Mouse (Mus musculus): ENCODE results near the gene Abcd3. TPM values are rescaled to one million over a fixed set of nuclear protein-coding genes. Genes with fewer than 3 reads are reported as not detected.
"Not testable (repeated sequence)": the region's sequence is repeated elsewhere in the genome, so short reads cannot be mapped to it uniquely, and the experiment has no call there.

Abcd3 gene
- total RNA-seq, 2 experiments from 2014 or later: 31.1 to 37.0 TPM

DNA sequence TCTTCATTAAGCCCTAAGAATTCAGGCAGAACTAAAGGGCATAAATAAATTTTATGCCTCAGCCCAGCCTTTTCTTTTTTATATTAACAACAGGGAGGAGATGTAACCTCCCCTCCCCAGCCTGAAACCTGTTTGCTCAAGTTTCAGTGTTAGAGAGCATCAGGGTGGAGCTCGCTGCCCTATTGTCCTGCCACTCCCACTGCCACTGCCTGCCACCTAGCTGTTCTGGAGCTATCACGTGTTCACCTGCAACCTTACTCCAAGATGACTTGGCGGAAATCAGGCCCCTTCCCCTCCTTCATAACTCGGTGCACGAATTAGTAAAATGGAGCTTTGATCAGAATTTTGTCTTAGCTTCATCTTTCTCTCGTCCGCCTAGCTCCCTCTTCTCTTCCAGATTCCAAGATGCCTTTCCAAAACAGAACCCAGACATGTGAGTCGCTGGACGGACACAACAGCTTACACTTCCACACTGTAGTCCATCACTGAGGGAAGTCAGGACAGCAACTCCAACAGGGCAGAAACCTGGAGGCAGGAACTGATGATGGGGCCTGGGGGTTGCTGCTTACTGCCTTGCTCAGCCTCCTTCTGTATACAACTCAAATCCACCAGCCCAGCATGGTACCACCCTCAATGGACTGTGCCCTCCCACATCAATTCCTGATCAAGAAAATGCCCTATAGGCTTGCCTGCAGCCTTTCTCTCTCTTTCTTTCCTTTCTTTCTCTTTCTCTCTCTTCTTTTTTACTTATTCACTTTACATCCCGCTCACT, 60.6 kb downstream of the Abcd3 start:
- intact Hi-C loops (cut with DNase I; ENCODE audit: low total_unique reads); DNase-seq: not testable (repeated sequence)

GRCm38 (mm10) chr3:121741186-121741848, 73.8 kb downstream of the Abcd3 start:
- intact Hi-C loops (cut with DNase I; ENCODE audit: low total_unique reads); DNase-seq: not testable (repeated sequence)

GRCm38 (mm10) chr3:121739489-121740213, 75.5 kb downstream of the Abcd3 start:
- DNase-seq: no peak

GRCm38 (mm10) chr3:121738742-121739342, 76.3 kb downstream of the Abcd3 start:
- intact Hi-C loops (cut with DNase I; ENCODE audit: low total_unique reads): loop anchor here (5.0 to 10.0 kb wide), 2 partner anchors 202 to 424 kb away; no protein-coding TSS in a partner anchor
- no peak for DNase-seq

More at GRCm38 (mm10) chr3:121739489-121740213, 75.5 kb downstream of the Abcd3 start:
- intact Hi-C loops (cut with DNase I; ENCODE audit: low total_unique reads): loop anchor here (5.0 to 10.0 kb wide), 2 partner anchors 202 to 425 kb away; no protein-coding TSS in a partner anchor

DNA sequence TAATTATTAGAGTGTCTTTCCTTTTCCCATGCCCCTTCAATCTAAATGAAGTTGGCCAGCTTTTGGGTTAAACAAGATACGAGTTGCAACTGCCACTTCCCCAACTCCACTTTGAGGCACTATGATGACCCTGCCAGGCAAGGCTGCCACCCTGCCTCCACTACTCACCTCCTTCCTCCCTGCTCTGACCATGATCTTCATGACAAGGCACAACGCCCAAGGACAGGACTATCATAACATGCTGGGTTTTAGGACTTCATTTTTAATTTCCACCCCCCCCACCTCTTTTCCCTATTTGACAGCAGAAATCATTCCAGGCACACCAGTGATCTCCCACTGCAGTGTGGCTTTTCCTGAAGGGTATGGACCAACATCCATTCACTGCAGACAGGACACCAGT, 77.2 kb downstream of the Abcd3 start:
- DNase-seq: no peak
- intact Hi-C loops (cut with DNase I; ENCODE audit: low total_unique reads): loop anchor here (5.0 to 10.0 kb wide), 2 partner anchors 201 to 423 kb away; no protein-coding TSS in a partner anchor

GRCm38 (mm10) chr3:121737453-121737852, 77.6 kb downstream of the Abcd3 start:
- intact Hi-C loops (cut with DNase I; ENCODE audit: low total_unique reads): loop anchor here (5.0 to 10.0 kb wide), 2 partner anchors 200 to 423 kb away; no protein-coding TSS in a partner anchor
- peak; percentile 67 for DNase-seq

DNA sequence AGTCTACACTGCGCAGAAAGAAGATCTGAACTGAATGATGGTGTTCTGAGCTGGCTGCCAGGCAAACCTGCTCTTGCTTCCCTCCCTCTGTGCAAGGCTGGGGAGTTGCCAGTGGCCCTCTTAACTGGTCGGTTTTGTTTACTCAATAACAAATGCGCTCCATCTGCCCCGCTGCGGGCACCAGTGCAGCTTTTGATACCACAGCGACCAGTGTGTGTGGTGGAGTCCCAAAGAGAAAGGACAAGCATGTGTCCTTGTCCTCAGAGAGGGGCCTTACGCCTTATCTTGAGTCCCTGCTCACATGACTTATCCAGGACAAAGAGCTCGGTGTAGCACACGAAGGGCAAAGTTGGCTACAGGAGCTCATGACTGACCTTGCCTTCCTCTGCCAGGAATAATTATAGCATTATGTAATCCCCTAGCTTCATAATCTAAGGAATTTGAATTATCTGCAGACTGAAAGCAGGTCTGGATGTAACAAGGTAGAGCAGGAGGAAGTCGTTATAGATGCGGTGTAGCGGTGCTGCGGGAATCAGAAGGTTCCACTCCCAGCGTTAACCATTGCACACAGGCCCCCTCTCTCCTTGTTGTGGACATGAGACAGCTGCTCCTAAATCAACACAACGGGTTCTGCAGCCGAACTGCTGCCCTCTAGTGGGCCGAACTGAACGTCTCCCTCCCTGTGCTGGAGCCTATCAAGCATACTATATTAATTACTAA, 78.9 kb downstream of the Abcd3 start:
- intact Hi-C loops (cut with DNase I; ENCODE audit: low total_unique reads): loop anchor here (5.0 to 10.0 kb wide), 2 partner anchors 199 to 421 kb away; no protein-coding TSS in a partner anchor
- DNase-seq: peak; percentile 76

- no peak for DNase-seq
- intact Hi-C loops (cut with DNase I; ENCODE audit: low total_unique reads): loop anchor here (5.0 to 10.0 kb wide), 2 partner anchors 198 to 421 kb away; no protein-coding TSS in a partner anchor
These were observed 79.6 kb downstream of the Abcd3 start for GRCm38 (mm10) chr3:121735542-121735941.

- no peak for DNase-seq
- intact Hi-C loops (cut with DNase I; ENCODE audit: low total_unique reads): loop anchor here (10.0 kb wide), 1 partner anchor 415 kb away; no protein-coding TSS in a partner anchor
These were observed 85.4 kb downstream of the Abcd3 start for GRCm38 (mm10) chr3:121729678-121730077.

- intact Hi-C loops (cut with DNase I; ENCODE audit: low total_unique reads): no loop called here
- no peak for DNase-seq
These were observed 89.5 kb downstream of the Abcd3 start for GRCm38 (mm10) chr3:121725651-121726050.

- intact Hi-C loops (cut with DNase I; ENCODE audit: low total_unique reads): no loop called here
- no peak for DNase-seq
These were observed 90.5 kb downstream of the Abcd3 start for GRCm38 (mm10) chr3:121724553-121724952.

- no peak for DNase-seq
- intact Hi-C loops (cut with DNase I; ENCODE audit: low total_unique reads): loop anchor here (2.0 kb wide), 1 partner anchor 173 kb away; no protein-coding TSS in a partner anchor
These were observed 91.1 kb downstream of the Abcd3 start for GRCm38 (mm10) chr3:121723968-121724524.

DNA sequence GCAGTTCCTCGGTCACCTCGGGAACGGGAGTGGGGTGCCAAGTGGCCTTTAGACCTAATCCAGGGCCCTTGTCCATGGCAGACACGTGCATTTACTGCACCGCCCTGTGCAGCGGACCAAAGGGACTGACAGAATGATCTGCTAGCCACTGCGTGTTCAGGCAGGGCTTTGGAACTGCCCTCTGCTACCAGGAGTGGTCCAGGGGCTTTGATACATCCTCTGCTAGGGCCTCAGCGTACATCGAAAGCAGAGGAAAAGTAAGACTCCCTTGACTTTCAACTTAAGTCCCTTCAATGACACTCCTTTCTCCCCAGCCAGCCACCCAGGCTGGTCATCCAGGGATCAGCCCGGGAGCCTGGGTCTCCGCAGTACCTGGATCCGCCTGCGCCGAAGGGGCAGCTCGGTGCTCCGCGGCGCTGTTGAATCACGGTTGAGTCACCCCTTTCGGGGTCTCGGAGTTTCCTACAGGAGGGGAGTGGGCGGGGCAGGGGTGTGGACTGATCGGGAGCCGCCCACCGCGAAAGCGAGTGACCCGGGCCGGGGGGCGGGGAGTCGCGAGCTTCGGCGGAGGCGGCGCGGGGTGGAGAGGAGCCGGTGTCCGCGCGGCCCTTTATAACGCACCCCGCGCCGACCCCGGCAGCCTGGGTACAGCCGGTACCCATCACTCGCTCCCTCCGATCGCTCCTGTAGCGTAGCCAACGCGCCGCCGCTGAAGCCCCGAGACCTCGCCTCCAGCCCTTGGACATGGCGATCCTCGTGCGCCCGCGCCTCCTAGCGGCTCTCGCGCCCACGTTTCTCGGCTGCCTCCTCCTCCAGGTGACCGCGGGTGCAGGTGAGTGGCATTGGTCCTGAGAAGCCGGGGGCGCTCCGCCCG, 91.9 kb downstream of the Abcd3 start, which contains the start of gene F3:
Gene F3, plus strand, starts transcription at position 567 of the 874 bp plus-strand sequence.
- intact Hi-C loops (cut with DNase I; ENCODE audit: low total_unique reads): loop anchor here (2.0 kb wide), 1 partner anchor 172 kb away; no protein-coding TSS in a partner anchor
- peak; percentile 84 for DNase-seq

- intact Hi-C loops (cut with DNase I; ENCODE audit: low total_unique reads): loop anchor here (2.0 kb wide), 1 partner anchor 171 kb away; no protein-coding TSS in a partner anchor
- no peak for DNase-seq
These were observed 93.4 kb downstream of the Abcd3 start for GRCm38 (mm10) chr3:121721691-121722070.

GRCm38 (mm10) chr3:121720801-121721690, 94.1 kb downstream of the Abcd3 start:
- DNase-seq: no peak
- intact Hi-C loops (cut with DNase I; ENCODE audit: low total_unique reads): no loop called here

- intact Hi-C loops (cut with DNase I; ENCODE audit: low total_unique reads): no loop called here
- DNase-seq: no peak
These were observed 95.4 kb downstream of the Abcd3 start for GRCm38 (mm10) chr3:121719701-121720100.

Measured in gastrocnemius, postnatal 14 days (tissue).